Mouse (Mus musculus) limb, embryonic 15.5 days (tissue): ENCODE results near the gene Mrpl16. TPM values are rescaled to one million over a fixed set of nuclear protein-coding genes. Genes with fewer than 3 reads are reported as not detected.

Source experiments
- ATAC-seq: fragments of 200-750 bp; cut with Nextera tagmentation; 2 replicates; pipeline ENCODE4 v1.8.0; 2017; ENCODE audit warnings: low read depth, moderate TSS enrichment; ENCODE audit not compliant: insufficient number of reproducible peaks, low FRiP score, low TSS enrichment
- H3K27ac ChIP-seq: fragments of 300-500 bp; sonication (generic); 2 replicates; pipeline ENCODE4 v1.5.1; 2015; ENCODE audit warnings: moderate library complexity, mild to moderate bottlenecking, inconsistent platforms
- H3K27me3 ChIP-seq: fragments of 300-500 bp; sonication (generic); 2 replicates; pipeline ENCODE4 v1.6.1; 2015; ENCODE audit warnings: inconsistent platforms
- H3K36me3 ChIP-seq: fragments of 300-500 bp; sonication (generic); 2 replicates; pipeline ENCODE4 v1.6.1; 2015; ENCODE audit warnings: inconsistent platforms
- H3K4me1 ChIP-seq: fragments of 300-500 bp; sonication (generic); 2 replicates; pipeline ENCODE4 v1.6.1; 2015; ENCODE audit warnings: inconsistent platforms
- H3K4me2 ChIP-seq: fragments of 300-500 bp; sonication (generic); 2 replicates; pipeline ENCODE4 v1.6.1; 2015; ENCODE audit warnings: mild to moderate bottlenecking, inconsistent platforms
- H3K4me3 ChIP-seq: fragments of 300-500 bp; sonication (generic); 2 replicates; pipeline ENCODE4 v1.5.1; 2015; ENCODE audit warnings: mild to moderate bottlenecking, inconsistent platforms
- H3K9ac ChIP-seq: fragments of 300-500 bp; sonication (generic); 2 replicates; pipeline ENCODE4 v1.6.1; 2015; ENCODE audit warnings: inconsistent platforms
- H3K9me3 ChIP-seq: fragments of 300-500 bp; sonication (generic); 2 replicates; pipeline ENCODE4 v1.6.1; 2016; ENCODE audit warnings: inconsistent platforms
- WGBS: fragments of 180-500 bp; shearing (Covaris S2); methylation state at CpG from one replicate; pipeline ENCODE4 v1.1.7; 2015; 5-methylcytosine and 5-hydroxymethylcytosine counted together
- polyA plus RNA-seq: library from polyadenylated mRNA; unstranded; fragments of >200 nt; fragmentation: Nextera tagmentation; extraction: Ambion mirVana; gene quantifications from 2 replicates; pipeline ENCODE4 v1.2.1, GENCODE M21; 2015

Gene Mrpl16
- polyA plus RNA-seq, 1 experiment from 2014 or later, result 40.1 TPM

DNA sequence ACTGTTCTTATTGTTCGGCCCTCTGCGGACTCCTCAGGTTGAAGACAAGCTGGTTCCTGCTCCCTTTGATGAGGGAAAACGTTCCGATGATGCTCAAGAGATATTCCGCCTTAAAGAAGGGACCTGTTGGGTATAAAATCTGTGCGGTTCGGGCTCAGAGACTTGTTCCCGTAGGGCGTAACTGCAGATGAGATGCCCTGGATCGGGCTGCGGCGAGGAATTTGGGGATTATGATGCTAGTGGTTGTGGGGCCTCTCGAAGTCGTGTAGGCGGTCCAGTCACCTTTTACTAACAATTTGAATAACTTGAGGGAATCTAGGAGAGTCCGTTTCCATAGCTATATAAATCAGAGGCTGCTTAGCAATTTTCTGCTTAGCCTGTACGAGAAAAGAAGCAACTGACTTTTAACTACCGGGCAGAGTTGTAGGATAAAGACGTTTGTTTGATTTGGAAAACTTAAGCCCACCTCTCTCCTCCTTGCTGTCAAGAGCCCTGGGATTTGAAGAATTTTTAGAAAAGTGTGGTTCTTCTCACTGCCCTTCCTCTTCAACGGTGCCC lies 49.0 kb downstream of the Mrpl16 start, which contains the start of gene Stx3:
TSS of gene Stx3 (minus strand) at position 261 of the 558 bp plus-strand sequence.
- Histone ChIP-seq H3K27me3 (peaks cover 46% of the 10 kb centered on the region), H3K4me3 (peak within 1 kb of the TSS; percentile 61), H3K9ac (peak within 1 kb of the TSS; percentile 40), H3K4me1 (peaks cover 14% of the 10 kb centered on the region), H3K9me3 (no peaks in the 10 kb centered on the region), H3K4me2 (peak within 1 kb of the TSS; percentile 89), H3K36me3 (no peaks in the 10 kb centered on the region), H3K27ac (no peak within 1 kb of the TSS)
- WGBS, result 1% methylated on average over 20 of the region's 20 CpGs
- ATAC-seq, result no peak

- no peak overlapping the region for H3K9ac ChIP-seq
- no peak for ATAC-seq
- peaks cover 14% of the 10 kb centered on the region for H3K4me1 ChIP-seq
- peak overlapping the region; percentile 89 for H3K4me2 ChIP-seq
- peaks cover 44% of the 10 kb centered on the region for H3K27me3 ChIP-seq
- H3K9me3 ChIP-seq, result no peaks in the 10 kb centered on the region
- no peaks in the 10 kb centered on the region for H3K36me3 ChIP-seq
- no peak overlapping the region for H3K27ac ChIP-seq
- under 1% methylated on average over 15 of the region's 15 CpGs for WGBS
- H3K4me3 ChIP-seq, result peak overlapping the region; percentile 61
Observed at GRCm38 (mm10) chr19:11819800-11820199, 49.6 kb downstream of the Mrpl16 start.

- Histone ChIP-seq H3K4me2 (peak overlapping the region; percentile 89), H3K4me1 (peaks cover 14% of the 10 kb centered on the region), H3K4me3 (peak overlapping the region; percentile 61), H3K27ac (no peak overlapping the region), H3K9me3 (no peaks in the 10 kb centered on the region), H3K36me3 (no peaks in the 10 kb centered on the region), H3K27me3 (peaks cover 40% of the 10 kb centered on the region), H3K9ac (no peak overlapping the region)
- 28% methylated on average over 6 of the region's 6 CpGs for WGBS
- no peak for ATAC-seq
Observed at GRCm38 (mm10) chr19:11820211-11820610, 50.0 kb downstream of the Mrpl16 start.

- Histone ChIP-seq H3K4me2 (no peak overlapping the region), H3K4me1 (peaks cover 8% of the 10 kb centered on the region), H3K4me3 (no peak overlapping the region), H3K27me3 (peaks cover 17% of the 10 kb centered on the region), H3K27ac (no peak overlapping the region), H3K9ac (no peak overlapping the region), H3K9me3 (no peaks in the 10 kb centered on the region), H3K36me3 (no peaks in the 10 kb centered on the region)
- 29% methylated on average over 4 of the region's 4 CpGs for WGBS
- ATAC-seq, result no peak
Observed at GRCm38 (mm10) chr19:11823346-11824065, 53.3 kb downstream of the Mrpl16 start.

Other genes with a start within 250 kb of the Mrpl16 start
- 1.9 and 2.3 TPM in 2 replicates for gene Ms4a4d, start 233.6 kb upstream of the Mrpl16 start, polyA plus RNA-seq
- 8.4 and 9.1 TPM in 2 replicates for gene Ms4a6d, start 165.5 kb upstream of the Mrpl16 start, polyA plus RNA-seq
- gene Ms4a2, start 146.7 kb upstream of the Mrpl16 start, polyA plus RNA-seq, result 2.1 and 2.2 TPM in 2 replicates
- gene Ms4a3, start 129.5 kb upstream of the Mrpl16 start, polyA plus RNA-seq, result 0.15 TPM in 1 of 2 replicates, not detected in the other
- gene Oosp2, start 109.8 kb upstream of the Mrpl16 start, polyA plus RNA-seq, result not detected in 2 replicates
- gene Oosp1, start 79.2 kb upstream of the Mrpl16 start, polyA plus RNA-seq, result not detected in 2 replicates
- not detected in 2 replicates for gene Oosp3, start 73.3 kb upstream of the Mrpl16 start, polyA plus RNA-seq
- gene Gif, start 22.8 kb upstream of the Mrpl16 start, polyA plus RNA-seq, result not detected in 2 replicates
- 6.2 and 6.4 TPM in 2 replicates for gene Stx3, start 49.0 kb downstream of the Mrpl16 start, polyA plus RNA-seq
- gene Olfr1417, start 68.8 kb downstream of the Mrpl16 start, polyA plus RNA-seq, result not detected in 2 replicates
- not detected in 2 replicates for gene Olfr1418, start 90.7 kb downstream of the Mrpl16 start, polyA plus RNA-seq
- gene Olfr1419, start 104.7 kb downstream of the Mrpl16 start, polyA plus RNA-seq, result not detected in 2 replicates
- 0.23 TPM in 1 of 2 replicates, not detected in the other for gene Olfr1420, start 116.2 kb downstream of the Mrpl16 start, polyA plus RNA-seq
- 15.5 and 16.4 TPM in 2 replicates for gene Patl1, start 142.0 kb downstream of the Mrpl16 start, polyA plus RNA-seq
- 4.7 and 5.6 TPM in 2 replicates for gene Osbp, start 195.6 kb downstream of the Mrpl16 start, polyA plus RNA-seq